Mouse (Mus musculus) limb, embryonic 10.5 days (tissue): ENCODE measurements around the gene Plcd1. TPM values are rescaled to one million over a fixed set of nuclear protein-coding genes. Genes with fewer than 3 reads are reported as not detected.

Source experiments
- DNase-seq: peaks from one replicate; pipeline ENCODE4 v3.0.0-alpha.2; 2017; ENCODE audit warnings: low spot score
- H3K27ac ChIP-seq: fragments of 300-500 bp; sonication (generic); 2 replicates; pipeline ENCODE4 v1.5.1; 2016; ENCODE audit warnings: mild to moderate bottlenecking
- H3K27me3 ChIP-seq: fragments of 300-500 bp; sonication (generic); 2 replicates; pipeline ENCODE4 v1.6.1; 2016; ENCODE audit warnings: low read depth, mild to moderate bottlenecking; ENCODE audit not compliant: poor library complexity, severe bottlenecking
- H3K36me3 ChIP-seq: fragments of 300-500 bp; sonication (generic); 2 replicates; pipeline ENCODE4 v1.6.1; 2016; ENCODE audit warnings: mild to moderate bottlenecking, moderate library complexity
- H3K4me1 ChIP-seq: fragments of 300-500 bp; sonication (generic); 2 replicates; pipeline ENCODE4 v1.6.1; 2016
- H3K4me3 ChIP-seq: fragments of 300-500 bp; sonication (generic); 2 replicates; pipeline ENCODE4 v1.5.1; 2016; ENCODE audit warnings: mild to moderate bottlenecking, moderate library complexity
- H3K9me3 ChIP-seq: fragments of 300-500 bp; sonication (generic); replicated peaks from 2 replicates; pipeline ENCODE4 v1.6.1; 2016; ENCODE audit warnings: mild to moderate bottlenecking
- WGBS: fragments of 180-500 bp; shearing (Covaris S2); methylation state at CpG from one replicate; pipeline ENCODE4 v1.1.7; 2016; 5-methylcytosine and 5-hydroxymethylcytosine counted together
- microRNA-seq: library from miRNA; unstranded; fragments of <30 nt; microRNA quantifications from one replicate; pipeline ENCODE4, GENCODE M21; 2017
- polyA plus RNA-seq: library from polyadenylated mRNA; unstranded; fragments of >200 nt; fragmentation: Nextera tagmentation; extraction: Ambion mirVana; gene quantifications from 2 replicates; pipeline ENCODE4 v1.2.1, GENCODE M21; 2016

Gene Plcd1
- polyA plus RNA-seq, 1 experiment from 2014 or later, result 14.3 TPM

DNA sequence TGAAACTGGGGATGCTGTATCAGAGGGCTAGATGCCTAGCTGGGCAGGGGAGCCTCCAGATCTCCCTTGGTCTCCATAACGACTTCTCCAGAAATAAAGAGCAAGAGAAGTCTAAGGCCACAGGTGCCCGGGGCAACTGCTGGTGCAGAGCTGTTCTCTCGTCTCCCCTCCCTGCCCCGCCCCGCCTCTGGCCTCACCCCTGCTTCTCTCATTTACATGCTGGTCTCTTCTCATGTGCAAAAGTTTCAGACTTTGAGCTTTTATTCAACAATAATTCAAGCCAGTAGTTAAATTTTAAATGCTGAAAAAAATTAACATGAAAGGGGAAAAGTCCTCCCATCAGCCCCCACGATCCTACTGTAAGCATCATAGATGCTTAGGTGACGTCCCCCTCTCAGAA lies 71.6 kb downstream of the Plcd1 start:
- WGBS, result 82% methylated on average over 7 of the region's 7 CpGs

More for the DNA sequence above, 71.6 kb downstream of the Plcd1 start:
- H3K27ac ChIP-seq, result no peak overlapping the region
- peaks cover 17% of the 10 kb centered on the region for H3K36me3 ChIP-seq
- no peaks in the 10 kb centered on the region for H3K27me3 ChIP-seq
- no peak for DNase-seq
- peaks cover 36% of the 10 kb centered on the region; the same call in 1 of the 2 replicates for H3K4me1 ChIP-seq
- no peaks in the 10 kb centered on the region for H3K9me3 ChIP-seq
- no peak overlapping the region for H3K4me3 ChIP-seq

Small RNA genes lying within 50 kb of the gene (microRNA-seq; reads per million reads assigned to microRNA genes)
- 7.9 reads per million, percentile 16 among the genes with 10 or more reads in this experiment for gene Mir26a-1

Other genes starting within 250 kb of the Plcd1 start
- gene Ctdspl, start 167.0 kb downstream of the Plcd1 start, polyA plus RNA-seq, result 8.8 and 11.6 TPM in 2 replicates
- gene Vill, start 40.7 kb downstream of the Plcd1 start, polyA plus RNA-seq, result 19.5 and 26.3 TPM in 2 replicates
- gene Dlec1, start 9.0 kb upstream of the Plcd1 start, polyA plus RNA-seq, result 0.63 and 1.0 TPM in 2 replicates
- gene Acaa1b, start 63.6 kb upstream of the Plcd1 start, polyA plus RNA-seq, result 1.1 TPM in 2 replicates
- not detected in 2 replicates for gene Gm47289, start 65.7 kb upstream of the Plcd1 start, polyA plus RNA-seq
- gene Slc22a13, start 115.6 kb upstream of the Plcd1 start, polyA plus RNA-seq, result not detected in 2 replicates
- 11.9 and 12.1 TPM in 2 replicates for gene Oxsr1, start 228.9 kb upstream of the Plcd1 start, polyA plus RNA-seq
- gene Acaa1a, start 246.2 kb upstream of the Plcd1 start, polyA plus RNA-seq, result 71.6 and 78.2 TPM in 2 replicates
- 7.6 and 9.2 TPM in 2 replicates for gene Myd88, start 247.9 kb upstream of the Plcd1 start, polyA plus RNA-seq